Mouse (Mus musculus) kidney, embryonic 14.5 days (tissue): ENCODE data around the gene Chga. TPM values are rescaled to one million over a fixed set of nuclear protein-coding genes. Genes with fewer than 3 reads are reported as not detected.

Experiments
- ATAC-seq: fragments of 200-750 bp; cut with Nextera tagmentation; 2 replicates; pipeline ENCODE4 v1.8.0; 2017; ENCODE audit warnings: moderate number of reproducible peaks, mild to moderate bottlenecking, moderate TSS enrichment, moderate library complexity; ENCODE audit not compliant: low FRiP score, low TSS enrichment
- H3K27ac ChIP-seq: fragments of 300-500 bp; sonication (generic); 2 replicates; pipeline ENCODE4 v1.5.1; 2014; ENCODE audit warnings: low read depth, mild to moderate bottlenecking, low read length, moderate library complexity, mixed read lengths
- H3K27me3 ChIP-seq: fragments of 300-500 bp; sonication (generic); 2 replicates; pipeline ENCODE4 v1.6.1; 2014; ENCODE audit warnings: mild to moderate bottlenecking, low read length; ENCODE audit not compliant: control insufficient read depth, insufficient read depth
- H3K36me3 ChIP-seq: fragments of 300-500 bp; sonication (generic); 2 replicates; pipeline ENCODE4 v1.6.1; 2014; ENCODE audit warnings: low read length, mixed read lengths; ENCODE audit not compliant: control insufficient read depth, insufficient read depth
- H3K4me1 ChIP-seq: fragments of 300-500 bp; sonication (generic); 2 replicates; pipeline ENCODE4 v1.6.1; 2014; ENCODE audit warnings: low read length, mixed read lengths; ENCODE audit not compliant: control insufficient read depth, insufficient read depth
- H3K4me2 ChIP-seq: fragments of 300-500 bp; sonication (generic); replicated peaks from 2 replicates; pipeline ENCODE4 v1.6.1; 2014; ENCODE audit warnings: low read depth, mild to moderate bottlenecking, low read length
- H3K4me3 ChIP-seq: fragments of 300-500 bp; sonication (generic); 2 replicates; pipeline ENCODE4 v1.5.1; 2014; ENCODE audit warnings: mild to moderate bottlenecking, low read length
- H3K9ac ChIP-seq: fragments of 300-500 bp; sonication (generic); 2 replicates; pipeline ENCODE4 v1.6.1; 2014; ENCODE audit warnings: low read depth, mild to moderate bottlenecking, low read length, moderate library complexity
- H3K9me3 ChIP-seq: fragments of 300-500 bp; sonication (generic); 2 replicates; pipeline ENCODE4 v1.6.1; 2016; ENCODE audit warnings: low read length; ENCODE audit not compliant: control insufficient read depth
- WGBS: fragments of 180-500 bp; shearing (Covaris S2); extraction: QIAGEN DNeasy Blood & Tissue Kit; methylation state at CpG from one replicate; pipeline ENCODE4 v1.1.7; 2014; 5-methylcytosine and 5-hydroxymethylcytosine counted together
- polyA plus RNA-seq: library from polyadenylated mRNA; unstranded; fragments of >200 nt; fragmentation: Nextera tagmentation; extraction: Ambion mirVana; gene quantifications from 2 replicates; pipeline ENCODE4 v1.2.1, GENCODE M21; 2014

Chga gene
- polyA plus RNA-seq, 1 experiment from 2014 or later = 0.73 TPM

DNA sequence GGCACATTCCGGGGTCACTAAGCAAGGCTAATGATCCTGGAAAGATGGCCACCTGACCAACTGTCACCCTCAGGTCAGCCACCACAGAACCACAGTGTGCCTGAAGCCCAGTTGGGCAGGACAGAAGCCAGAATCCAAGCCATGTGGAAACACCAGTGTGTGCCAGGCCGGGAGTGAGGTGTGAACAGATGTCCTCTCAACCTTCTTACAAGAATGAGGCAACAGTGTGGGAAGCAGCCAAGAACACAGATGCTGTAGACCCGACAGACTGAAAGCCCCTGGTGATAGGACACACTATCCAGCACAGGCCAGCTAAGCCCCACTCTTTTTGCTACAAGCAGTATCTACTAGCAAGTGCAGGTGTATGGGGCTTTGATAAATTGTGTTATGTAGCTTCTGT, 30.6 kb downstream of the Chga start:
- no peak for ATAC-seq

DNA sequence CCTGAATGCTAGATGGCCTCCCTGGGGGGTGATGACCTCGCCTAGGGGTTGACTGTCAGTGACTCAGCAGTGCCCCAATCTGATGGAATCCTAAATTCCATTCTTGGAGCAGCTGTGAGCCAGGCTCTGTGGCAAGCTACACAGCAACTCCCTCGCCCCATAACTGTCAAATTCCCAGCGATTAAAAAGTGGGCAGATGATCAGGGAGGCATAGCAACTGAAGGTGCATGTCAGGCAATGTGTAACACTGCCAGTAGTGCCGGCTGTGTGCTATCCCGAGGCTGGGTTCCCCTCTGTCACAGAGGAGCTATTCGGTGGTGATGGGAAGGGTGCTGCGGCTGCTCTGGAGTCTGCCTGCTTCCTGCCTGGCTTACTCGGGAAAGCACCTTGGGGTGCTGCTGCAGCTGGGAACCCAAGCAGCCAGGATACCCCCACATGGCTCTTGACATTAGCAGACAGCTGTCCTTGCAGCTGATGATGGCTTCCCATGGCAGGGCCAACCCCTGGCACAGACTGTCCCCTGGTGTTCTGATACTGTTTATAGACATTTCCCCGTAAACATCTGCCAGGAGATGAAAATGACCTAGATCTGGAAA, 31.6 kb downstream of the Chga start:
- Histone ChIP-seq H3K9ac (no peak overlapping the region), H3K27me3 (no peaks in the 10 kb centered on the region), H3K4me1 (peaks cover 5% of the 10 kb centered on the region; the same call in 1 of the 2 replicates), H3K4me3 (no peak overlapping the region), H3K9me3 (no peaks in the 10 kb centered on the region), H3K4me2 (no peak overlapping the region), H3K36me3 (peaks cover 5% of the 10 kb centered on the region; the same call in 1 of the 2 replicates), H3K27ac (no peak overlapping the region)
- ATAC-seq = no peak
- WGBS = 81% methylated on average over 9 of the region's 9 CpGs

More for the DNA sequence above, 30.6 kb downstream of the Chga start:
- no peak overlapping the region for H3K27ac ChIP-seq
- no peaks in the 10 kb centered on the region for H3K27me3 ChIP-seq
- no peaks in the 10 kb centered on the region for H3K9me3 ChIP-seq
- no peak overlapping the region for H3K9ac ChIP-seq
- H3K4me3 ChIP-seq = no peak overlapping the region
- WGBS = 78% methylated on average over 3 of the region's 3 CpGs
- H3K36me3 ChIP-seq = peaks cover 5% of the 10 kb centered on the region; the same call in 1 of the 2 replicates
- no peak overlapping the region for H3K4me2 ChIP-seq
- peaks cover under 1% of the 10 kb centered on the region; the same call in 1 of the 2 replicates for H3K4me1 ChIP-seq

GRCm38 (mm10) chr12:102587106-102587505, 32.3 kb downstream of the Chga start:
- no peaks in the 10 kb centered on the region for H3K27me3 ChIP-seq
- peaks cover 5% of the 10 kb centered on the region; the same call in 1 of the 2 replicates for H3K36me3 ChIP-seq
- peaks cover 8% of the 10 kb centered on the region; the same call in 1 of the 2 replicates for H3K4me1 ChIP-seq
- ATAC-seq = no peak
- H3K4me3 ChIP-seq = no peak overlapping the region
- no peaks in the 10 kb centered on the region for H3K9me3 ChIP-seq
- no peak overlapping the region for H3K27ac ChIP-seq
- no peak overlapping the region for H3K4me2 ChIP-seq
- whole genome bisulfite sequencing = 93% methylated on average over 8 of the region's 8 CpGs
- no peak overlapping the region for H3K9ac ChIP-seq

GRCm38 (mm10) chr12:102590711-102591360, 36.1 kb downstream of the Chga start:
- Histone ChIP-seq H3K4me1 (peaks cover 30% of the 10 kb centered on the region), H3K27me3 (no peaks in the 10 kb centered on the region), H3K9ac (no peak overlapping the region), H3K4me3 (no peak overlapping the region), H3K4me2 (no peak overlapping the region), H3K9me3 (no peaks in the 10 kb centered on the region), H3K36me3 (0 out of 2 replicates have a peak, but pooled peaks cover 5% of the 10 kb centered on the region), H3K27ac (no peak overlapping the region; the same call in 1 of the 2 replicates)
- no peak for ATAC-seq
- WGBS = 60% methylated on average over 17 of the region's 17 CpGs

DNA sequence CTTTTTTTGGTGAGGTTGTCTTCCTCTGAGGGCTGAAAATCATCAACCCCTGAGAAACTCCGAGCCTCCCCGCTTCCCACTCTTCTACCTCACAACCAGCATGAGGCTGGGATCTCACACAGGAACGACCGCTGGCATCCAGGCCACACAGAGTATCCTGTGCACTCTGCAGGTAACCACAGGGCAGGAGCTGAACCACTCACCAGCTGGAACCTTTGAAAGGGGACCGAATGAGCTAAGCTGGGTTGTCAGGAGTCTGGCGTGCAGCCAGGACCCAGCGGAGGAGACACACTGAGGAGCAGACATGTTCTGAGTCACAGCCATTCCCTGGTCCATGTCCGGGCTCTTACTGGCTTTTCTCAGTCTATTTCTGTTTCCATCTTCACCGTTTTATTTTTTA, 38.9 kb downstream of the Chga start:
- WGBS = 49% methylated on average over 9 of the region's 9 CpGs
- Histone ChIP-seq H3K27me3 (no peaks in the 10 kb centered on the region), H3K9me3 (no peaks in the 10 kb centered on the region), H3K4me1 (peaks cover 42% of the 10 kb centered on the region), H3K9ac (no peak overlapping the region), H3K36me3 (no peaks in the 10 kb centered on the region), H3K4me2 (no peak overlapping the region), H3K4me3 (no peak overlapping the region), H3K27ac (no peak overlapping the region)
- no peak; the same call in 1 of the 2 replicates for ATAC-seq

GRCm38 (mm10) chr12:102594627-102595026, 39.9 kb downstream of the Chga start:
- Histone ChIP-seq H3K27ac (peak overlapping the region; percentile 37; the same call in 1 of the 2 replicates), H3K9ac (no peak overlapping the region), H3K4me2 (no peak overlapping the region), H3K36me3 (no peaks in the 10 kb centered on the region), H3K4me3 (no peak overlapping the region), H3K4me1 (peaks cover 46% of the 10 kb centered on the region), H3K27me3 (no peaks in the 10 kb centered on the region), H3K9me3 (no peaks in the 10 kb centered on the region)
- 42% methylated on average over 9 of the region's 9 CpGs for WGBS
- peak; percentile 68 for ATAC-seq

- H3K36me3 ChIP-seq = no peaks in the 10 kb centered on the region
- no peak overlapping the region for H3K27ac ChIP-seq
- H3K4me2 ChIP-seq = no peak overlapping the region
- H3K9ac ChIP-seq = no peak overlapping the region
- H3K9me3 ChIP-seq = no peaks in the 10 kb centered on the region
- H3K4me1 ChIP-seq = peaks cover 58% of the 10 kb centered on the region
- WGBS = 69% methylated on average over 7 of the region's 7 CpGs
- no peak overlapping the region for H3K4me3 ChIP-seq
- no peaks in the 10 kb centered on the region for H3K27me3 ChIP-seq
- ATAC-seq = no peak
These were observed 41.6 kb downstream of the Chga start for GRCm38 (mm10) chr12:102596410-102596809.

DNA sequence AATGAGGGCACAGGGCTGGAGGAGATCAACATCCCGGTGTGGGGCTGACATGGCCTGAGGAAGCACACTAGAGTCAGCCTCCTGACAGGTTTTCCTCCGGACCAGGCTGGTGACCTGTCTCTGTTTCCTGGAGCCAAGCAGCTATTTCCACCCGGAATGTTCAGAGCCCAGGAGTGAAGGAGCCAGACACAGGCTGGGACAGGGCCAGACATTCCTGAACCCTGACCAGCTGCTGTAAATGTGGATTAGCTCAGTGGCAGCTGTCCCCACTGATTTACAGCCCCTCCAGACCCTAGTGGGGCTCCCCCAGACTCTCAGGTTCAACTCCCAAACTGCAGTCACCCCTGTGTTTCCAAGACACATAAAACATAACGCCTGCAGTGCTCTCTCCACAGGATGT, 42.7 kb downstream of the Chga start:
- Histone ChIP-seq H3K27me3 (no peaks in the 10 kb centered on the region), H3K4me1 (peaks cover 58% of the 10 kb centered on the region), H3K9ac (no peak overlapping the region), H3K36me3 (no peaks in the 10 kb centered on the region), H3K4me2 (no peak overlapping the region), H3K4me3 (no peak overlapping the region), H3K9me3 (no peaks in the 10 kb centered on the region), H3K27ac (peak overlapping the region; percentile 20; the same call in 1 of the 2 replicates)
- ATAC-seq = peak; percentile 82
- WGBS = 13% methylated on average over 4 of the region's 4 CpGs

GRCm38 (mm10) chr12:102598535-102598934, 43.8 kb downstream of the Chga start:
- Histone ChIP-seq H3K9me3 (no peaks in the 10 kb centered on the region), H3K27ac (no peak overlapping the region), H3K4me1 (peaks cover 52% of the 10 kb centered on the region), H3K4me3 (no peak overlapping the region), H3K27me3 (no peaks in the 10 kb centered on the region), H3K36me3 (no peaks in the 10 kb centered on the region), H3K9ac (no peak overlapping the region), H3K4me2 (no peak overlapping the region)
- WGBS = 96% methylated on average over 3 of the region's 3 CpGs
- no peak for ATAC-seq
